Mouse (Mus musculus) ES-E14 (cell line): ENCODE results near the gene Setx.

Experiments
- HCFC1 ChIP-seq: IDR thresholded peaks from 2 replicates; pipeline ENCODE4 v1.6.1; 2012; ENCODE audit warnings: low read length, inconsistent platforms, borderline replicate concordance; ENCODE audit not compliant: insufficient read depth
- ZC3H11A ChIP-seq: IDR thresholded peaks from 2 replicates; pipeline ENCODE4 v1.6.1; 2012; ENCODE audit warnings: low read depth, mild to moderate bottlenecking, inconsistent platforms, low read length, borderline replicate concordance

DNA sequence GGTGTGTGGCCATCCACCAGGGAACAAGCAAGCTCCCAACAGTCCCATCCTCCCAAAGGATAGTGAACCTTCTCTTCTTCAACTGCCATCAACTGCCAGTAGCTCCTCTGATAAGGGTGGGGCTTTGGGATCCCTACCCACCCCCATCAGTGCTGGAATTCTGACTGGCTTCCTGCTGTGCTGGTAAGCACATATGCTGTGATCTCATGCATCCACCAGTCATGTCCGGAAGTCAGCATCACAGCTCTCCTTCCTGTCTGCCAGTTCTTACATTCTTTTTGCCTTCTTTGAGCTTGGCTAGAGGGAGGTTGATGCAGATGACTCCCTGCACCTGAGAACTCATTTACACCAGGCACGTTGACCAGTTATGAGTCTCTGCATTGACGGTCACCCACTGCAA is 1.5 kb upstream of the Setx start:
- TF ChIP-seq HCFC1 (no peak), ZC3H11A (no peak)
